Mouse (Mus musculus): ENCODE data around the gene Dlg2. TPM values are rescaled to one million over a fixed set of nuclear protein-coding genes. Genes with fewer than 3 reads are reported as not detected.

Gene Dlg2
- polyA plus RNA-seq, 1 experiment from 2014 or later, result 6.9 TPM

DNA sequence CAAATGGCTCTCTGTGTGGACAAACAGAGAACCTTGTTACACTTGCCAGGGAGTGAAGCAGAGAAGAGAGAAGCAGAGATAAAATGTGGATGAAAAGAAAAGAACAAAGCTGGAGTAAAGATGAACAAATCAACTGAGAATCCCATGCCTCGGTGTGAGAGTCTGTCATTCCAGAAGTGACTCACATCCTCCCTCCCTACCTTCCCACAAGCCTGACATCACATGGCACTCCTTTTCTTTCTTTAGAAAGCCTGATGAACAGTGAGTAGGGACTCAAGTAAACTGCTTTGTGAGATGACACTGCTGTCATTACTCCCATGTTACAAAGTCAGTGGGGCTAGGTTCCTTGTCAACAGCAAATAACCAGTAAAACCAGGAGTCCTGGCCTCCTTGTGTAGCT, 1239.3 kb downstream of the Dlg2 start:
- Histone ChIP-seq H3K27me3 (no peaks in the 10 kb centered on the region), H3K9ac (no peak overlapping the region), H3K9me3 (replicated peaks) (no peaks in the 10 kb centered on the region), H3K27ac (no peak overlapping the region), H3K4me3 (no peak overlapping the region), H3K4me2 (replicated peaks) (no peak overlapping the region), H3K36me3 (no peaks in the 10 kb centered on the region), H3K4me1 (no peaks in the 10 kb centered on the region)
- ATAC-seq (ENCODE audit: low FRiP score), result no peak
- WGBS, result 70% methylated on average over 1 of the region's 1 CpGs

DNA sequence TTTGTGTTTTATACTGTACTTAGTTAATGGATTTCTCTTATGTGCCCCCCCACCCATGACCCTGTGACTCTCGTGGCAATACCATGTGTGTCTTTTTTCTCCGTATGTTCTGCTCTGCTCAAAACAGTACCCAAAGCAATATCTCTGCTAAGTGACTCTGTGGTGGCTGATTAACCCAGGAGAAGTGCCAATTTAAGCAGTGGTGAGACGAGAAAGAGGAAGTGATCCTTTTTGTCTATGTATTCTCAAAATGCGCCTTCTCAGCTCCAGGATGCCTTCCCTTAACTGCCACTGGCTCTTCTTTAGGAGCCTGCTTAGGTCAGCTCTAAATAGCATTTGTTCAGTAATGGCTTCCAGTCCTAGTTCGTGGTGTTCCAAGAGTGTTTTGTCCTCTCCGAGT, 1240.2 kb downstream of the Dlg2 start:
- no peak overlapping the region for H3K4me2 ChIP-seq (replicated peaks)
- WGBS, result 77% methylated on average over 6 of the region's 6 CpGs
- no peaks in the 10 kb centered on the region for H3K27me3 ChIP-seq
- no peaks in the 10 kb centered on the region for H3K9me3 ChIP-seq (replicated peaks)
- H3K4me1 ChIP-seq, result no peaks in the 10 kb centered on the region
- no peaks in the 10 kb centered on the region for H3K36me3 ChIP-seq
- no peak overlapping the region for H3K4me3 ChIP-seq
- no peak for ATAC-seq (ENCODE audit: low FRiP score)
- H3K9ac ChIP-seq, result no peak overlapping the region
- no peak overlapping the region for H3K27ac ChIP-seq

DNA sequence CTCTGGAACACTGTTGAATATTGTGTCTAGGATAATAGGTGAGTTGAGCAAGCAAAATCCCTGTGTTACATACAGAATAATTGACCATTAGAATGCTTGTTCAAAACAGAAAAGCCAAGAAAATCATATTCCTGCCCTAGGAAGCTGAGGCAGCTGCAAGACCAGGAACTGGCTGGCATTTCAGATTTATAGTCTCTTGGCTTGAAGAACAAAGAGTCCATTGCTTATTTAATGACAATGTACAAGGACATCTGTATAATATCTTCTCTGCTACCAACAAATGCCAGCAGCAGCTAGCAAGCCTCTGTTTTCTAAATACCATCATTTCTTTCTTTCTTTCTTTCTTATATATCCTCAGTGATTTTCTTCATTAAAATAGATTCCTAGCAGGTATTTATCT, 1243.8 kb downstream of the Dlg2 start:
- no peaks in the 10 kb centered on the region for H3K9me3 ChIP-seq (replicated peaks)
- H3K4me1 ChIP-seq, result no peaks in the 10 kb centered on the region
- no peak overlapping the region for H3K4me2 ChIP-seq (replicated peaks)
- H3K36me3 ChIP-seq, result no peaks in the 10 kb centered on the region
- H3K27ac ChIP-seq, result no peak overlapping the region
- H3K27me3 ChIP-seq, result no peaks in the 10 kb centered on the region
- no peak overlapping the region for H3K9ac ChIP-seq
- H3K4me3 ChIP-seq, result no peak overlapping the region
- no peak for ATAC-seq (ENCODE audit: low FRiP score)

DNA sequence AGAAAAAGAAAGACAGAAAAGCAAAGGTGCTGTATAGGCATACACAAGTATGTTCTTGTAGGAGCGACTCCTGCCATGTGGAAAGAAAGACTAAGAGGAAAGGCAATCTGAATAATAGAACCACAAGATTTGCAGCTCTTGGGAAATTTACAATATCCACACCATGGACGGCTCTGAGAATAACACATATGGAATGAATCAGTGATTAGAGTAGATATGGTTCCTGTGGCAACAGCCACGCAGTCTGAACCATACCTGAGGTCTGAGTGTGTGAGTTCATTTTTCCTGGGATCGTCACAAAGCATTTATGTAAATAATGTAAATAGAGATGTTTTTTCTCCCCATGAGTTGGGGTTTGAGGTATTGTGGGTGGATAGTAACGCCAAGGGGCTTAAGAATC, 1247.9 kb downstream of the Dlg2 start:
- no peak for ATAC-seq (ENCODE audit: low FRiP score)
- Histone ChIP-seq H3K4me2 (replicated peaks) (no peak overlapping the region), H3K9me3 (replicated peaks) (no peaks in the 10 kb centered on the region), H3K27ac (no peak overlapping the region), H3K9ac (no peak overlapping the region), H3K4me3 (no peak overlapping the region), H3K36me3 (no peaks in the 10 kb centered on the region), H3K27me3 (no peaks in the 10 kb centered on the region), H3K4me1 (no peaks in the 10 kb centered on the region)
- 83% methylated on average over 5 of the region's 5 CpGs for WGBS

DNA sequence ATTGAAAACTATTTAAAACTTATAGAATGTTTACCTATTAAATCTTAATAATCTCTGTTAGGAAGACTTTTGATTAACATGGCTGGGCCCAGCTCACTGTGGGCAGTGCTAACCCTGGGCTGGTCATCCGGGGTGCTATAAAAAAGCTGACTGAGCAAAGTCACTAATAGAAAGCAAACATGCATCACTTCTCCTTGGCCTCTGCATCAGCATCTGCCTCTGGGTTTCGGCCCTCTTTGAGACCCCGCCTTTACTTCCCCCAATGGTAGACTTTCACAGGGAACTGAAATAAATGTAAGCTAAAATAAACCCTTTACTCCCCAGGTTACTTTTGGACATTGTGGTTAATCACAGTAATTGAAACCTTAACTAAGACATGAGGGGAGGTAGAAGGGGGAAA, 1264.3 kb downstream of the Dlg2 start:
- Histone ChIP-seq H3K36me3 (no peaks in the 10 kb centered on the region), H3K9ac (no peak overlapping the region), H3K27ac (no peak overlapping the region), H3K4me3 (no peak overlapping the region), H3K4me1 (no peaks in the 10 kb centered on the region), H3K9me3 (replicated peaks) (no peaks in the 10 kb centered on the region), H3K27me3 (no peaks in the 10 kb centered on the region), H3K4me2 (replicated peaks) (no peak overlapping the region)
- WGBS, result 91% methylated on average over 3 of the region's 3 CpGs
- no peak for ATAC-seq (ENCODE audit: low FRiP score)

DNA sequence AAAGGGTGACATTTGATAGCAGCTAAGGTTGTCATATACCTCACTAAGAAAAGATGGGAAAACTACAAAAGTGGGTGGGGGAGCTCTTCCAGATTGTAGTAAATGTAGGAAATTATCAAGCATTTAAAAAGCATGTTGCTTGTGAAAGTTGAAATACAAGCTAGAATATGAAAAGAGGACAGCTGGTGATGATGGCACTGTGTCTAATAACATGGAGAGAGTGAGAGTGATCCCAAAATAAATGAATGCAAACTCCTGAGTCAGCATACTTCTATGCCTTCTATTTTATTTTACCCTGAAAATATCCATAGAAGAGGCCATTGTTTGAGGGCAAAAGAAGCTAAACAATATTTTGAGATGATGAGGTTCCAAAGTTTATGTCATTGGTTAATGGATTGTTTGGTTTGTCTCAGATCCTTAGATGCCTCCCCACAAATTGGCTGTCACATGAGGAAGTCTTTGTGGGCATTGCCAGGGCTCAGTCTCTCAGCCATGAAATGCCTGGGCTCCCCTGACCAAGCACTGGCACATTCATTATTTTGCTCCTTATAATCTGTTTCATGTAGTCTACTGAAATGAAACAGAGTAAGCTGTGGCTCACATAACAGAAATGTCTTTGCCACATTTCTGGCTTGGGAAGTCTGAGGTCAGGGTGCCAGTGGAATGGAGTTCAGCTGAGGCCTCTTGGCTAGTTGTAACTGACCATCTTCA, 1276.8 kb downstream of the Dlg2 start:
- H3K4me3 ChIP-seq, result no peak overlapping the region
- H3K4me2 ChIP-seq (replicated peaks), result no peak overlapping the region
- no peak overlapping the region for H3K27ac ChIP-seq
- no peak for ATAC-seq (ENCODE audit: low FRiP score)
- no peaks in the 10 kb centered on the region for H3K36me3 ChIP-seq
- H3K9ac ChIP-seq, result no peak overlapping the region
- no peaks in the 10 kb centered on the region for H3K4me1 ChIP-seq
- no peaks in the 10 kb centered on the region for H3K27me3 ChIP-seq
- no peaks in the 10 kb centered on the region for H3K9me3 ChIP-seq (replicated peaks)

DNA sequence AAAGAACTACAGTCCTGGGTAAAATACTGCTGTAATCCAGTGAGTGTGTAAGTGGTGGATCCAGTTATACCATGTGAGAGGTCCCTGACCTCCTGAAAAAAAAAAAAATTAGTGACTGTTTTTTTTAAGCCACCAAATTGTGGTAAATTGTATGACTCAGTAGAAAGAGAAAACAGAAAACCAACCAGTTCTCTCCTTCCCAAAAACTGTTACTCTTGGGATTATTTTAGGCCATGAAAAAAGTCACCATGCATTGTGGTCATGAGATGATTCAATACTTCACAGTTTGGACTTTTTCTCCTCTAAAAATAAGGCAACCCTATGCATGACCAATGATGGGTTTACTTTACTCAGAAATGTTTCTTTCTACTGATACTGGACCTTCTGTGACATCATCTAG, 1291.2 kb downstream of the Dlg2 start:
- ATAC-seq (ENCODE audit: low FRiP score), result no peak
- H3K4me3 ChIP-seq, result no peak overlapping the region

DNA sequence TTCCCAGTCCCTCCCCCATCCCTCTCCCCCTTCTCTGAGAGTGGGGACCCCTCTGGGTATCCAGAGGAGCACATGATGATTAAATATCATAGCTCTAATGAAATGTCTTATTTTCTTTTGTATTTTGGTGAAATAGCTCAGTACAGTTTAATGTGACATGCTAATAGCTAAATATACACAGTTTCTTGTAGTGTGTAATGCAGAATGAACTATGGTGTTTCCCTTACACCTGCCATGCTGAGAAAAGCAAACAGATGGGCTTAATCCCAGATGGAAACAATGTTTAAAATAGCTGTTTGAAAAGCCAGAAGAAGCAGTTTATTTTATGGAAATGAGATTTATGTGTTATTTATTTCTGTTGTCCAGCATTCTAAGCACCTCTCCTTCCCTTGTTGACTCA, 1302.2 kb downstream of the Dlg2 start:
- no peak for ATAC-seq (ENCODE audit: low FRiP score)
- Histone ChIP-seq H3K9me3 (replicated peaks) (no peaks in the 10 kb centered on the region), H3K4me1 (no peaks in the 10 kb centered on the region), H3K27ac (no peak overlapping the region), H3K36me3 (no peaks in the 10 kb centered on the region), H3K4me3 (no peak overlapping the region), H3K9ac (no peak overlapping the region), H3K27me3 (no peaks in the 10 kb centered on the region), H3K4me2 (replicated peaks) (no peak overlapping the region)

More for the DNA sequence above, 1291.2 kb downstream of the Dlg2 start:
- no peak overlapping the region for H3K27ac ChIP-seq
- H3K36me3 ChIP-seq, result no peaks in the 10 kb centered on the region
- H3K27me3 ChIP-seq, result no peaks in the 10 kb centered on the region
- H3K9me3 ChIP-seq (replicated peaks), result no peaks in the 10 kb centered on the region
- no peak overlapping the region for H3K4me2 ChIP-seq (replicated peaks)
- H3K4me1 ChIP-seq, result no peaks in the 10 kb centered on the region
- no peak overlapping the region for H3K9ac ChIP-seq

DNA sequence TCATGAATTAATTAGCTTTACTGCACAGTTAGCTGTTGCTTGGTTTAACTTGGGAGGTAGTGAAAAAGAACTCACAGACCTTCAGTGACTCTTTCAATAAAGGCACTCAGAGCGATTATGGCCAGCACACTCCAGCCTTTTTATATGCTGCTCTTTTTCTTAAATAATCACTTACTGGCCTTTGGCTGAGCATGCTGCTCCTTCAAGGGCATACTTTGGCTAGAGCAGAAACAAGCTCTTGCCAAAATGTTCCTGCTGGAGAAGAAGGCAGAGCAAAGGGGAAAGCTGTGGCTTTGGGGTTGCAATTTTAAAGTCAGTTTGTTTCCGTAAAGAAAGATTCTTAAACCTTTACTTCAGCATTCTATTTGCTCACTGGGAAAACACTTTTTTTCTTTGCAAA, 1308.1 kb downstream of the Dlg2 start:
- H3K9me3 ChIP-seq (replicated peaks), result no peaks in the 10 kb centered on the region
- H3K36me3 ChIP-seq, result no peaks in the 10 kb centered on the region
- H3K9ac ChIP-seq, result no peak overlapping the region
- H3K27me3 ChIP-seq, result no peaks in the 10 kb centered on the region
- ATAC-seq (ENCODE audit: low FRiP score), result no peak
- no peak overlapping the region for H3K4me3 ChIP-seq
- H3K4me1 ChIP-seq, result no peaks in the 10 kb centered on the region
- H3K27ac ChIP-seq, result no peak overlapping the region
- H3K4me2 ChIP-seq (replicated peaks), result no peak overlapping the region
- 92% methylated on average over 2 of the region's 2 CpGs for WGBS

DNA sequence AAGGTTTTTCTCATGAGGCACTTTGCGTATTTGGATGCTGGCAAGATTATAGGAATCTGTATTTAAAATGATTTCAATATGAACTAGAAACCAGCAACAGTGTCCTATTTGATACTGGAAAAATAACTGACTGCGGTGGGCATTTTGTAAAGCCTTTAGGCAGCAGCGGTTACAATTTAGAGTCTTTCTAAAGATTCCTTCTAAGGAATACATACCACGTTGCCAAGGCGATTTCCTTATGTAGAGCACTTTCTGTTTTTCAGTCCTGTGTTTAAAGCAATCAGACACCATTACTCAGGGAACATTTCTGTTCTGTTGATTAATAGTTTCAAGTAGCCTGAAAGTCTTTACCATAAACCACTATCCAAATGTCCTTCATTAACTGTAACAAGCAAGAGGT, 1309.0 kb downstream of the Dlg2 start:
- WGBS, result 80% methylated on average over 5 of the region's 5 CpGs

DNA sequence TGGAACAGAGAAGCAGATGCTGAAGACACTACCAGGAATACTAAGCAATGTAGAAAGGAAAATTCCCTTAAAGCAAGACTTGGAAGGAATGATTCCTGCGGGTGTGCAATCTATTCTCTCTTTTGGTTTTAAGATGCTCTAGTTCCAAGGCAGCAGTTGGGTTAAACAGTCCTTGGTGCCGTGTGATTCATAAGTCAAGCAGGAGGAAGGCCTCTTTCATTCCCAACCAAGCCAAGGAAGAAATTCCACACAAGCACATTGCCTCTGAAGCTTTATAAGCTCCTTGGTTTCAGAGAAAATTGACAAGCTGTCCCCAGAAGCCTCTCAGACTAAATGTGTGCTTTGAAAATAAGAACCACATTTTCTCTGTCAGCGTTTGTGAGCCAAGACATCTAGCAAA, 1309.4 kb downstream of the Dlg2 start:
- no peak overlapping the region for H3K4me2 ChIP-seq (replicated peaks)
- H3K27me3 ChIP-seq, result no peaks in the 10 kb centered on the region
- WGBS, result 78% methylated on average over 3 of the region's 3 CpGs
- no peak for ATAC-seq (ENCODE audit: low FRiP score)
- no peak overlapping the region for H3K9ac ChIP-seq
- H3K27ac ChIP-seq, result no peak overlapping the region
- H3K9me3 ChIP-seq (replicated peaks), result no peaks in the 10 kb centered on the region
- H3K4me3 ChIP-seq, result no peak overlapping the region
- H3K36me3 ChIP-seq, result no peaks in the 10 kb centered on the region
- no peaks in the 10 kb centered on the region for H3K4me1 ChIP-seq

More for the DNA sequence above, 1309.0 kb downstream of the Dlg2 start:
- Histone ChIP-seq H3K27me3 (no peaks in the 10 kb centered on the region), H3K36me3 (no peaks in the 10 kb centered on the region), H3K9me3 (replicated peaks) (no peaks in the 10 kb centered on the region), H3K9ac (no peak overlapping the region), H3K27ac (no peak overlapping the region), H3K4me2 (replicated peaks) (no peak overlapping the region), H3K4me3 (no peak overlapping the region), H3K4me1 (no peaks in the 10 kb centered on the region)
- no peak for ATAC-seq (ENCODE audit: low FRiP score)

DNA sequence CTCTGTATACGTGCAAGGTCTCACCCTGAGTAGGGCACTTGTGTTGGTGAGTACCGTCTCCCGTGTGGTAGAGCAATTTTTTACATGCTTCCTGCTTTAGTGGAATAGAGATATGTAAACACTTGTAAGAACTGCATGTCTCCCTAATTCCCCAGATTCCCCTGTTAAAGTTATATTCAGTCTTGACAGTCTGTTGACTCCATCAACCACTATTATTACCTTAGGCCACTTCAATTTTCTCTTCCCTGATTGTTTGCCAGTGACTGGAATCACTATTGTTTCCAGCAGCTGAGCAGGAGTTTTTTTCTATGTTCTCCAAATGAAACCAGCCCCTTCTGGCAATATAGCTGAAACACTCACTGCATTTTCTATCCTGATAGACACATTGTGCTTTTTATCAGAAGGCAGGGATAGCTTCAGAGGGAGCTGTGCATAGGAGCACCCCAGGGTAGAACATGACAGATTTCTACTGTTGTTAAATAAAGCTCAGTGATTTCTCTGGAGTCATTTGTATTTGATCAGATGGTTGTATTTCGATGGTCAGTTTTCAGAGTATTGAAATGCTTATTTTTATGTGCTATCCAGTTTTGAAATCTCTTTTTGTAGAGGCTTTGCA, 1314.6 kb downstream of the Dlg2 start:
- no peaks in the 10 kb centered on the region for H3K36me3 ChIP-seq
- H3K4me1 ChIP-seq, result no peaks in the 10 kb centered on the region
- ATAC-seq (ENCODE audit: low FRiP score), result no peak
- no peak overlapping the region for H3K9ac ChIP-seq
- no peak overlapping the region for H3K27ac ChIP-seq
- WGBS, result 79% methylated on average over 4 of the region's 4 CpGs
- H3K9me3 ChIP-seq (replicated peaks), result no peaks in the 10 kb centered on the region
- no peak overlapping the region for H3K4me3 ChIP-seq
- no peaks in the 10 kb centered on the region for H3K27me3 ChIP-seq
- no peak overlapping the region for H3K4me2 ChIP-seq (replicated peaks)

DNA sequence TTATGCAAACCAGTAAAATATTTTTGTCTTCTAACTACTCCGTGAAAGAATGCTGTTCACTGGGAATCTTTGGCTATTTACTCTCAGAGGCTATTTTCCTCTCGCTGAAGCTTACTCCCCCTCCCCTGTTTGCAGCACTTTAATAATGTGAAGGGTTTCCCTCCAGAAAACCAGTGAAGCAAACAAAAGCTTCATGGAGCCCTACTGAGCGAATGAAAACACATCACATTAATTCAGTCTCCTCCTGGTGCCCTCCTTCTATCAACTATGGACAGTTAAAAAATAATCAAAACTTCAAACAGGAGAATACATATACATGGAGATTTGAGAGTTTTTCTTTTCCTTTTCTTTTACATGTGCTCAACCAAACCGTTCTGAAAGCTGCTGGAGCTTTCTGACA, 1330.2 kb downstream of the Dlg2 start:
- WGBS, result 19% methylated on average over 4 of the region's 4 CpGs
- ATAC-seq (ENCODE audit: low FRiP score), result peak; percentile 74; the same call in 1 of the 2 replicates
- H3K4me2 ChIP-seq (replicated peaks), result no peak overlapping the region

More for the DNA sequence above, 1330.2 kb downstream of the Dlg2 start:
- Histone ChIP-seq H3K9me3 (replicated peaks) (no peaks in the 10 kb centered on the region), H3K4me1 (no peaks in the 10 kb centered on the region), H3K27me3 (no peaks in the 10 kb centered on the region), H3K27ac (no peak overlapping the region), H3K36me3 (no peaks in the 10 kb centered on the region), H3K4me3 (no peak overlapping the region), H3K9ac (no peak overlapping the region)
